Mouse (Mus musculus) liver, postnatal 0 days (tissue): ENCODE data around the gene Mcl1.

ENCODE experiments used
- CTCF ChIP-seq: sonication (generic); IDR thresholded peaks from 2 replicates; pipeline ENCODE4 v1.5.1; 2016; ENCODE audit warnings: antibody characterized with exemption, low read depth
- EP300 ChIP-seq: IDR thresholded peaks from 2 replicates; pipeline ENCODE4 v1.6.1; 2016; ENCODE audit warnings: antibody characterized with exemption, low read depth, mild to moderate bottlenecking

- TF ChIP-seq CTCF (no peak), EP300 (no peak)
Measured at GRCm38 (mm10) chr3:95686492-95687167, 28.0 kb downstream of the Mcl1 start.
